Mouse (Mus musculus) frontal cortex, postnatal 14 days (tissue): ENCODE measurements around the gene Cpa4.
A peak's percentile ranks its signal among the peaks of the same experiment; 100 is the strongest.

Experiments used
- DNase-seq, 2 experiments: peaks; one replicate each; pipeline ENCODE4 v3.0.0; 2022; ENCODE audit warnings: low spot score in 2 of 2

Gene Cpa4

DNA sequence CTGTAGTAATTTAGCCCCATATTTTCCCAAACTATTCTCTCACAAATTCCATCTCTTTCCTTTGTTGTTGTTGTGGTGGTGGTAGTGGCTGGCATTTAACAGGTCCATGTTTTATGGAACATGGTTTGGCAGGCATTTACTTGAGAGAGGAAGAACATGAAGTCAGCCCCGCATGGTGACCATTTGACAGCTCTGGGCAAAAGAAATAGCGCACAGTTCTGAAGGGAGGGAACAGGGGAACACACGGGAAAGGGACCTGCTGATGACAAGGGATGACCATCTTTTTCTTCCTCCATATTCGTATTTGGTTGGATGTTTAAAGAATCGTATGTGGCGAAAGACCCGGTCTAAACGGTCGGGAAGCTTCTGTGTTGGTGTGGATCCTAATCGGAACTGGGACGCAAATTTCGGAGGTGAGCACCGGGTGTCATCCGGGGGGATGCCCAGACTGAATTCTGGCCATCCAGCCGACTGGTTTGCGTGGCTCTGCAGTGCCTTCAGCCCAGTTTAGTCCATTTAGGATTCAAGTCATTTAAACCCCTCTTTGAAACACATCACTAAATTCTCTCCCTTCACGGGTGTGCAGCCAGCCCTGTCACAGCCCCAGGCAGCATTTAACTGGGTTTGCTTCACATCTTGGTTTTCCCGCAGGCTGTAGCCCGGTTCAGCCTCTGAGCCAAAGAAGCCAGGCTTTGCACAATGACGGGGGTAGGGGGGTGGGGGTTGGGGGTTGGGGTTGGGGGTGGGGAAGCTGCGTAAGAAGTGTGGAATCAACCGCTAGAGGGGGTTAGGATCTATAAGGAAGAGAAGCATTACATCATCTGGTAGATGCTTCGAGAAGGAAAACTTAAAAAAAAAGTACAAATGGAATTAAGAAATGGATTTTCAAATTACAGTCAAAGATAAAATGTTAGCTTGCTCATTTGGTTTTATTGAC lies 16.3 kb upstream of the Cpa4 start:
- DNase-seq: no peak

- DNase-seq: no peak
Measured at GRCm38 (mm10) chr6:30552628-30553027, 15.5 kb upstream of the Cpa4 start.

DNA sequence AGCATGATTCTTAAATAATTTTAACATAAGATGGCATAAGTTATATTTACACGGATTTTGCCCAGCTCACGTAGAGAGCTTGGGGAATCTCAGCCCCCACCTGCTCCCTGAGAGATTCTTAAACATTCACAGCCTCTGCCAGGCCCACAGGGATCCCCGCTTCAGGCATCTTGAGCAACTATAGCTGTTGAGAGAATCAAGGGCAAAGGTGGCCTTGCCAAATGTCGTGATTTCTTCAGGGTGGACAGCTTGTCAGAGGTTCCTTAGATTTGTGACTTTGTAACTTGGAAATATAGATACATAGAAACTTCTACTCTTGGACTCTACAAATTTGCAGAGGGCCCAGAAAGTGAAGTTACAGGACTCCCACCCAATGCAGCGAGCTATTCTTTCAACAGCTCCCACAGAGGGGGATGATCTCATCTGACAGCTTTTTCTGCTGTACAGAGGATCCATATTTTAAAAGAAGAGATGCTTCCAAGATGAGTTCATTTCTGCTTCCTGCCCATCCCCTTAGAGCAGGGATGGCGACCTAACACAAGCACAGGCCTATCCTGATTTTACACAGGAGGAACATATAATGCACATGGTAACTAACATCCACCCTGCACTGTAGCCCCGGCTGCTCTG lies 14.7 kb upstream of the Cpa4 start:
- no peak for DNase-seq

- no peak for DNase-seq
Measured at GRCm38 (mm10) chr6:30554092-30554491, 14.1 kb upstream of the Cpa4 start.

- no peak for DNase-seq
Measured at GRCm38 (mm10) chr6:30554621-30555170, 13.5 kb upstream of the Cpa4 start.

DNA sequence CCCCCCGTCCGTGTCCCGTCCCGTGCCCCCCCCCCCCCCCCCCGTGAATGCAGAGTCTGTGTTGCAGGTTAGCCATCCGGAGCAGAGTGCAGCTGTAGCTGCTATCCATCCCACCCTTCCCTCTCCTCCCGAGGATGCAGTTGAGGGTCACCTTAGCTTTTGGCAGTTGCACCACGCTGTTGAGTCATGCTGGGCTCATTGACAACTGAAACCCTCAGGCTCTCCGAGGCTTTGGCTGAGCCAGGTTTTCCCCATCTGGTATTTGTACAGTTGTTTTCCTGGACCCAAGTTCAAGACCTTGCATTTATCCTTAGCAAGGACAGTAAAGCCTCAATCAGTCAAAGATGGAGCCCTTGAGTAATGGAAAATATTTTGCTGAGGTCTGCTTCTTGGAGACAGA lies 12.1 kb upstream of the Cpa4 start:
- DNase-seq: no peak

- DNase-seq: no peak
Measured at GRCm38 (mm10) chr6:30559726-30560125, 8.4 kb upstream of the Cpa4 start.

GRCm38 (mm10) chr6:30562132-30562531 lies 6.0 kb upstream of the Cpa4 start:
- no peak for DNase-seq

GRCm38 (mm10) chr6:30563575-30563974 lies 4.6 kb upstream of the Cpa4 start:
- DNase-seq: no peak

DNA sequence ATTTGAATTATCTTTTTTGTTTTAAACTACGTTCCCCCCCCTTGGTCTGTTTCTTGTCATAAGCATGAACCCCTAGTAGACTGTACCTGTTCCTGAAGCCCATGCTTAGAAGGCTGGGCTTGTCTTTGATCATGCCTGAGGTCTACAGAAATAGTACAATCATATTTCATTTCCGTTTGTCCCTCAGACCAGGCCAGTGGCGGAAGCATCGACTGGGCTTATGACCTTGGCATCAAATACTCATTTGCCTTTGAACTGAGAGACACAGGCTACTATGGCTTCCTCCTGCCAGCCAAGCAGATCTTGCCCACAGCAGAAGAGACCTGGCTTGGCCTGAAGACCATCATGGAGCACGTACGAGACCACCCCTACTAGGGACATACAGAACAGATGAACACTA lies 4.1 kb upstream of the Cpa4 start:
- DNase-seq: no peak

- DNase-seq: peak in 1 of 2 experiments; percentile 35
Measured at GRCm38 (mm10) chr6:30569331-30569730, 1.2 kb downstream of the Cpa4 start.

DNA sequence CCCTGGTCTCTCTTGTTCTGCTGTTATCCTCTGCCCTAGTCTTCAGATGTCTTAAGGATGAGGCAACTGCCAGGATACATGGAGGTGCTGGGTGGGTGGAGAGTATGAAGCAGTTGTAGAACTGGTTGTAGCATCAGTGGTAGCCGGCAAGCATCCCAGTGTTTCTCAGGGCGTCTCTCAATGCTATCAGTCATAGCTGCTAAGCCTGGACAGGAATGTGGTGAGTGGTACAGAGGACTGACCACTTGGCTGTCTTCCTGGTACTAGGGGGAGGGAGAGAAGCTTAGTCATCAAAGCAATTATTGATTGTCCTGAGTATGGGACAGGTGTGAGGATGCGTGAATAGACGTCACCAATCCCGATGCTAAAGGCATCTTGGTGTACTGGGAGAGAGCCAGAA lies 1.8 kb downstream of the Cpa4 start:
- no peak for DNase-seq

- peak; percentile 69 to 89 for DNase-seq
Measured at GRCm38 (mm10) chr6:30572456-30573311, 4.5 kb downstream of the Cpa4 start.

DNA sequence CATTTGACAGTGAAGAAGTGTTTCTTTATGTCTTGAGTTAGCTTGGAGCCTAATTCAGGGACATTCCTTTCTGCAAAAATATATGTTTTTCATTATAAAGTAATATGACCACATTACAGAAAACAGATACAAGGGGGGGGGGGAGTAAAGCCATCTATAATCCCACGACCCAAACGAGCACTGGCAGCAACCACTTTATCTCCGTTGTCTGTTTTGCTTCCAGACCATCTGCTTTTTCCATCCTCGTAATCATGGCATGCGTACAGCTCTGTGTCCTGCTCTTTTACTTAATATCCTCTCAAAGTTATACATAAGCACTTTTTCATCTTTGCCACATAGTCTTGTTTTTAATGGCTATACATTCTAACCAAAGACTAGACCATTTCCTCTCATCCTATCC lies 5.2 kb downstream of the Cpa4 start:
- no peak for DNase-seq

DNA sequence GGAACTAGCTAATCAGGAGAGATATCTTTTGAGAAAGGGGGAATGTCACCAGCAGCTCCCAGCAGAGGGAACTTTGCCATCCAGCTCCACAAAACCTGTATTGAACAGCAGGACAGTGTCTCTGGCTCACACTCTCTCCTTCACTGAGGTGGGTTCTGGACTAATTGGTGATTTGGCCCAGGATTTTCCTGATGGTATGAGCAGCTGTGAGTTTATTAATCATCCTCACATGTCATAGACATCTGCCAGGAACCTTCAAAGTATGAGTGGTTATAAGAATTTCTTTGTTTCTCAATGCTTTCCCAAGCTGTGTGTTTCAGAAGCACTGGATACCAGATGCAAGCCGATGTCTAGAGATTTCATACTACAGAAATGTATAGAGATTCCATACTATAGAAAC lies 6.8 kb downstream of the Cpa4 start:
- no peak for DNase-seq

DNA sequence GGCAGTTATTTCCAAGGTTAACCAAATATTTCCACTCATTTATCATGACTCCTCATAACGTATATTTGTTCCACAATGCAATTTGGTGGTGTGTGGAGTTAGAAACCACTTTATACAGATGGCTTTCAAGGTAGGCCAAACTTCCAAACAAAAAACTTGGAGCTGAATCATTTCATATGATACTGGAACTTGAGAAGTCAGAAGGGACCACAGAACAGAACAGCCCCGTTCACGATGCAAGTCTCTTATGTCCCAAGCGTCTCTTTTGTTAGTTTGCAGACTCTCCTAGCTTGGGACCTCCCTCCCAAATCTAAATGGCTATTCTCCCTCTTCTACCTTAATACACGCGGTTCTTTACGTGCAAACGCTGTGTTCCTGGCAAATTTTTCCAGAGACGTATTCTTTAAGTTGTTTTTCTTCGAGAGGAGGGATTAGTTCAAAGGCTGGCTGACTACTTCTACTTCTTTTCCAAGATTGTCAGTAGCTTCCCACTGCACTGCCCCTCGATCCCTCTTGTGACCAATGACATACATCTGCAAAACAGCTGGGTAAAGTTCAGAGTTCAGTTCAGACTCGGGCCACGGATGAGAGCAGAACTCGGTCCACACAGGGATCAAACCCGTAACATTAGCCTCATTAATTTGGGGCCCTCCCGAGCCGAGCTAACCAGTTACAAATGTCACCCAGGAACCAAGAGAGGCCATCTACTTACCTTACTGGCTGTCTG lies 8.5 kb downstream of the Cpa4 start:
- no peak for DNase-seq

- no peak for DNase-seq
Measured at GRCm38 (mm10) chr6:30579961-30580840, 12.0 kb downstream of the Cpa4 start.

GRCm38 (mm10) chr6:30580841-30581176 lies 12.6 kb downstream of the Cpa4 start:
- DNase-seq: no peak

DNA sequence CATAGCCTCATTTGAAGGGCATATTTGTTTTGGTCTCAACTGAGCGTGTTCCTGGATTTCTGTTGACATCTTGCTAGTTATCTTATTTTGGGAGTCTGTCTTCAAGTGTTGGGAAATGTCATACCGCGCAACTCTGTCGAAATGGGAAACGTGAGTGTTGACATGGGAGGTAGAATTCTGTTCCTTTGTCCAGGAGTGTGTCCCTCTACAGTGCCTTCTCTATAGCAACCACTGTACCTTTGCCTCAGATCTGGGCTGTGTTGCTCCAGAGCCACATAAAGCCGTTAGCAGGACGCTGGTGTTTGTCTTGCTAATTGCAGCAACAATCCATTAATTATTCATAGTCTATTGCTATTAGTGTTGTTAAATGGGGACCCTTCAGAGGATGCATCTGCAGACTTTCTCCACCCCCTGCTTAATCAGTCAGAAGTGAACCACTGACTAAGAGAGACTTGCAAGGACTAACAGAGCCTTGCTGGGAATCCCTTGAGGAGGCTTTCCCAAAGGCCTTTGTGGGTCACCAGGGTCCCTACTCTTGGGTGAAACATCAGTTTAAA lies 18.8 kb downstream of the Cpa4 start:
- DNase-seq: no peak

DNA sequence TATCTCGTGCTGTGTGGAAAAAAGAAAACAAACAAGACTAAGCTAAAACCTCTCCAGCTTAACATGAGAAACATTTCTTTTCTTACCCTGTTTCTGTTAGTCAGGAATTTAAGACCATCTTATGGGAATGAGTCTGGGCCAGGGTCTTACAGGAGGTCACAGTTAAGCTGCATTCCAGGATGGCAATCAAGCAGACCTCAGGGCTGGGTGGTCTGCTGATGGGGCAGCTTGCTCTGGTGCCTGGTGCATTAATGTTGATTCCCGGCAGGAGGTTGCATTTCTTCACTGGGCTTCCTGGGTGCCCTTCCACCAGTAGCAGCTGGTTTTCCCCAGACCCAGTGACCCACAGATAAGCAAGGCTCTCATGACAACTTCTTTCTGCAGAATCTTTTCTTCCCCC lies 21.6 kb downstream of the Cpa4 start:
- DNase-seq: no peak
